Mouse (Mus musculus) midbrain, embryonic 16.5 days (tissue): ENCODE data around the gene Gimap7. TPM values are rescaled to one million over a fixed set of nuclear protein-coding genes. Genes with fewer than 3 reads are reported as not detected.
A peak's percentile ranks its signal among the peaks of the same experiment; 100 is the strongest.

Experiments
- ATAC-seq: fragments of 200-750 bp; cut with Nextera tagmentation; 2 replicates; pipeline ENCODE4 v1.8.0; 2017; ENCODE audit warnings: moderate TSS enrichment
- H3K27ac ChIP-seq: fragments of 300-500 bp; sonication (generic); 2 replicates; pipeline ENCODE4 v1.5.1; 2014; ENCODE audit warnings: mild to moderate bottlenecking, low read length, mixed read lengths
- H3K27me3 ChIP-seq: fragments of 300-500 bp; sonication (generic); 2 replicates; pipeline ENCODE4 v1.6.1; 2014; ENCODE audit warnings: low read depth, low read length, mixed read lengths; ENCODE audit not compliant: control insufficient read depth, insufficient read depth
- H3K36me3 ChIP-seq: fragments of 300-500 bp; sonication (generic); 2 replicates; pipeline ENCODE4 v1.6.1; 2014; ENCODE audit warnings: mild to moderate bottlenecking, low read length, moderate library complexity, mixed read lengths; ENCODE audit not compliant: control insufficient read depth, insufficient read depth
- H3K4me1 ChIP-seq: fragments of 300-500 bp; sonication (generic); 2 replicates; pipeline ENCODE4 v1.6.1; 2014; ENCODE audit warnings: mild to moderate bottlenecking, low read length, mixed read lengths; ENCODE audit not compliant: control insufficient read depth, insufficient read depth
- H3K4me2 ChIP-seq: fragments of 300-500 bp; sonication (generic); 2 replicates; pipeline ENCODE4 v1.6.1; 2014; ENCODE audit warnings: mild to moderate bottlenecking, low read length, mixed read lengths
- H3K4me3 ChIP-seq: fragments of 300-500 bp; sonication (generic); 2 replicates; pipeline ENCODE4 v1.5.1; 2014; ENCODE audit warnings: low read depth, mild to moderate bottlenecking, low read length, moderate library complexity, mixed read lengths
- H3K9ac ChIP-seq: fragments of 300-500 bp; sonication (generic); 2 replicates; pipeline ENCODE4 v1.6.1; 2014; ENCODE audit warnings: low read depth, low read length, mixed read lengths
- H3K9me3 ChIP-seq: fragments of 300-500 bp; sonication (generic); replicated peaks from 2 replicates; pipeline ENCODE4 v1.6.1; 2014; ENCODE audit warnings: mild to moderate bottlenecking, low read length, mixed read lengths; ENCODE audit not compliant: control insufficient read depth, poor library complexity, severe bottlenecking
- WGBS: fragments of 180-500 bp; shearing (Covaris S2); extraction: QIAGEN DNeasy Blood & Tissue Kit; methylation state at CpG from one replicate; pipeline ENCODE4 v1.1.7; 2014; 5-methylcytosine and 5-hydroxymethylcytosine counted together
- polyA plus RNA-seq: library from polyadenylated mRNA; unstranded; fragments of >200 nt; fragmentation: Nextera tagmentation; extraction: Ambion mirVana; gene quantifications from 2 replicates; pipeline ENCODE4 v1.2.1, GENCODE M21; 2015

The Gimap7 gene
- polyA plus RNA-seq = not detected in 2 replicates

DNA sequence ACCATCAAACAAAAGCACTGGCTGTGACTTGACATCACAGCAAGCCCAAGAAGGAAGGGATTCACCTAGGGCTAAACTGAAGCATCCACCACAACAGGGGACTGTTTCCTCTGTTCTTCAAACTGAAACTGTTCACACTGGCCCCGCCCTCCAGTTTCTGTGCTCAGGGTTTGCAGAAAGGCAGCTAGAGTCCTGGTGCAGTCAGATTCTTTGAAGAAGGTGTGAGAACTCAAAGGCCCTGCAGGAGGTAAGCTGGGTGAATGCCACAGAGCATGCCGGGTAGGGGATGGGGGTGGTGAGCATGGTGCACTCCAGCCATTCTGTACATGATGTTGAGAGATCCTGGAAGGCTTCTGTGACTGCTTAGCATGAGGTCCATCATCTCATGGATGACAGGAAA lies at the start of gene Gimap7, which contains the start of gene Gm28053:
TSS of gene Gimap7 (plus strand) at position 167 of the 400 bp plus-strand sequence.
TSS of gene Gm28053 (plus strand) at position 153 of the 400 bp plus-strand sequence.
- H3K9ac ChIP-seq = no peak within 1 kb of the TSS
- no peak within 1 kb of the TSS for H3K4me3 ChIP-seq
- H3K36me3 ChIP-seq = no peaks in the 10 kb centered on the region
- H3K27me3 ChIP-seq = no peaks in the 10 kb centered on the region
- no peaks in the 10 kb centered on the region for H3K4me1 ChIP-seq
- H3K9me3 ChIP-seq = no peaks in the 10 kb centered on the region
- WGBS = 54% methylated on average over 2 of the region's 2 CpGs
- no peak within 1 kb of the TSS for H3K27ac ChIP-seq
- ATAC-seq = no peak
- H3K4me2 ChIP-seq = no peak within 1 kb of the TSS

DNA sequence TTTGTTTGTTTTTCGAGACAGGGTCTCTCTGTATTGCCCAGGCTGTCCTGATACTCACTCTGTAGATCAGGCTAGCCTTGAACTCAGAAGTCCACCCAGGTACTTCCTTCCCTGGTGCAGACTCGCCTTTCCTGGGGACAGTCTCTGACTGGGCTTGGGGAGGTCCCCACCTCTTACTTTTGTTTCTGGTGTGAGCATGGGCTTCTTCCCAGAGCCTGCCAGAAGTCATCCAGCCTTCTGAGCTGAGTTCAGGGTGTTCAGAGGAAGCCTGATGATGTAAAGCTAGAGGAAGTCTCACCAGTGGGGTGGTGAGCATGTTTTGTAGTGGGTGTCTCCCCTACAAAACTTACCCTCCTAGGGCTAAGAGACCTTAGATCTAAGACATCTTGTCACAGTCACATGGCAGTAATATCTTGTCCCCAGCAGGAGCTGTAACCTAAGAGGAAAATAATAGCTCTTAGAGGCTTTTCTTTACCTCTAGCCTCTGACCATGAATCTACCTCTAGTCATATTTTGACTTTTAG lies 48.9 kb upstream of the Gimap7 start:
- no peaks in the 10 kb centered on the region for H3K4me1 ChIP-seq
- WGBS = 71% methylated on average over 2 of the region's 2 CpGs
- no peak overlapping the region for H3K4me3 ChIP-seq
- H3K27me3 ChIP-seq = no peaks in the 10 kb centered on the region
- H3K27ac ChIP-seq = no peak overlapping the region
- H3K9me3 ChIP-seq = no peaks in the 10 kb centered on the region
- no peak for ATAC-seq
- no peaks in the 10 kb centered on the region for H3K36me3 ChIP-seq
- no peak overlapping the region for H3K4me2 ChIP-seq
- H3K9ac ChIP-seq = no peak overlapping the region

GRCm38 (mm10) chr6:48674291-48675058 lies 43.9 kb upstream of the Gimap7 start:
- Histone ChIP-seq H3K9ac (no peak overlapping the region), H3K36me3 (no peaks in the 10 kb centered on the region), H3K4me3 (no peak overlapping the region), H3K27ac (no peak overlapping the region), H3K4me2 (no peak overlapping the region), H3K4me1 (peaks cover 5% of the 10 kb centered on the region), H3K27me3 (no peaks in the 10 kb centered on the region), H3K9me3 (no peaks in the 10 kb centered on the region)
- no peak for ATAC-seq
- 93% methylated on average over 9 of the region's 9 CpGs for WGBS

- Histone ChIP-seq H3K36me3 (no peaks in the 10 kb centered on the region), H3K4me1 (peaks cover 5% of the 10 kb centered on the region), H3K4me2 (peak overlapping the region; percentile 37), H3K4me3 (no peak overlapping the region), H3K9me3 (no peaks in the 10 kb centered on the region), H3K27ac (no peak overlapping the region), H3K27me3 (no peaks in the 10 kb centered on the region), H3K9ac (no peak overlapping the region)
- WGBS = 49% methylated on average over 10 of the region's 10 CpGs
- no peak for ATAC-seq
Measured at GRCm38 (mm10) chr6:48675400-48675930, 43.0 kb upstream of the Gimap7 start.

DNA sequence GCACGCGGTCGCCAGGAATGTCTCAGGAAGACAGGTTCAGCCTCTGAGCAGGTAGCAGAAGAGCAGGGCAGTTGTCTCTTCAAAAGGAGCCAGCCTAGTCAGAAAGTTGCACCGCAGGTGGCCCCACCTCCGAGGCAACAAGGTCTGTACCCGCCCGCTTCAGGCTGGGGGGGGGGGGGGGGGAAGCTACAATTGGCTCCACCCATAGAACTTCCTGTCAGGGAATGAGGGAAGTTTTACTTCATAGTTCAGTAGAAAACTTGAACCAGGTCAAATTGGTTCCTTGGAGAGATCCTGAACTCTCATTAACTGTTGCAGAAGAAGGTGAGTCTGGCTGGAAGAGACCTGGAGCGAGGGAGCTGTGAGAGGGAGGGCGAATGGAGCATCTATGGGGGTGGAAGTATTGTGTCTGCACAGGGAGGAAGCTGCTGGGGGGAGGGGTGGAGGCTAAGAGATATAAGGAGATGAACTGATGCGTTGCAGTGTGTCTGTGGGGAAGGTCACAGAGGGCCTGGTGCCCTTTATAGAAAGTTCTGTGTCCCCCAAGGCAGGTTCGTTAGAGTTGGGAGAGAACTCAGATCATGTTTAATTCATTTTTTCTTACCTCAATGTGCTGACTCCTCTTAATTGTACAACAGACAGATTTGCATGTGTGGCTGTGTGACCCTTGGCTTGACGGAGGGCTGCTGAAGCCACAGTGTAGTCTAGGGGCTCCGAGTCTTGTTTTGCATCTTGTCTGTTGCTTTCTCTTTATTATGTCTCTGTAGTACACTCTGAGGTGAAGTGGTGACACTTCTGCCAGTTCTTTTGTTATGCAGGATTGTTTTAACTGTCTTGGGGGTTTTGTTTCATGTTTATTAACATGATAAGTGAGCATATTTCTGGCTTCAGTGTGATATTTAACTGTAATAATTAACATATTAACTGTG lies 42.2 kb upstream of the Gimap7 start, which contains the start of gene Gimap9:
TSS of gene Gimap9 (plus strand) at position 199 of the 929 bp plus-strand sequence.
- no peak within 1 kb of the TSS for H3K4me3 ChIP-seq
- H3K27me3 ChIP-seq = no peaks in the 10 kb centered on the region
- peak within 1 kb of the TSS; percentile 37 for H3K4me2 ChIP-seq
- no peak within 1 kb of the TSS for H3K9ac ChIP-seq
- 24% methylated on average over 11 of the region's 13 CpGs for WGBS
- H3K36me3 ChIP-seq = no peaks in the 10 kb centered on the region
- no peaks in the 10 kb centered on the region for H3K9me3 ChIP-seq
- ATAC-seq = no peak
- peaks cover 5% of the 10 kb centered on the region for H3K4me1 ChIP-seq
- H3K27ac ChIP-seq = no peak within 1 kb of the TSS

DNA sequence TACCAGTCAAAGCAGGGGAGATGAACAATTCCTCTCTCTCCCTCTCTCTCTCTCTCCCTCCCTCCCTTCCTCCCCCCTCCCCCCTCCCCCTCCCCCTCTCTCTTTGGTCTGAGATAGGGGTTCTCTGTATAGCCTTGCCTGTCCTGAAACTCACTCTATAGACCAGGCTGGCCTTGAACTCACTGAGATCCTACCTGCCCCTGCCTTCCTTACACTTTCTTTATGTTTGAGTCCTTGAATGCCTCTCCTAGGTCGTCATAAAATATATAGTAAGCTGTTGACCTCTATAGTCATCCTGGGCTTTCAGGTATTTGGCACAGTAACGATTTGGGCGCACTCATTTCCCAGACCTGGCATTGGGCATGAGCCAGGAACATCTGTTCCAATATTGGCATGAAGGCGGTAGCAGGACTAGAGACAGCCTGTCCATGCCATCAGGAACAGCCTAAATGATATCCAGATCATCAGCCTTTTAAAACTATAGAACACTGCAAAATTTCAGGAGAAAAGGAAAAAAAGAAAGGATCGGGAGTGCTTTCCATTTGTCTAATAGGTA lies 41.5 kb upstream of the Gimap7 start:
- Histone ChIP-seq H3K36me3 (no peaks in the 10 kb centered on the region), H3K4me3 (no peak overlapping the region), H3K9ac (no peak overlapping the region), H3K4me1 (peaks cover 5% of the 10 kb centered on the region), H3K27me3 (no peaks in the 10 kb centered on the region), H3K4me2 (no peak overlapping the region), H3K27ac (no peak overlapping the region), H3K9me3 (no peaks in the 10 kb centered on the region)
- WGBS = 81% methylated on average over 5 of the region's 5 CpGs
- ATAC-seq = no peak

GRCm38 (mm10) chr6:48677492-48678345 lies 40.7 kb upstream of the Gimap7 start:
- Histone ChIP-seq H3K9ac (no peak overlapping the region), H3K27ac (no peak overlapping the region), H3K4me2 (no peak overlapping the region), H3K9me3 (no peaks in the 10 kb centered on the region), H3K36me3 (no peaks in the 10 kb centered on the region), H3K27me3 (no peaks in the 10 kb centered on the region), H3K4me3 (no peak overlapping the region), H3K4me1 (peaks cover 5% of the 10 kb centered on the region)
- 96% methylated on average over 17 of the region's 17 CpGs for WGBS
- no peak for ATAC-seq

DNA sequence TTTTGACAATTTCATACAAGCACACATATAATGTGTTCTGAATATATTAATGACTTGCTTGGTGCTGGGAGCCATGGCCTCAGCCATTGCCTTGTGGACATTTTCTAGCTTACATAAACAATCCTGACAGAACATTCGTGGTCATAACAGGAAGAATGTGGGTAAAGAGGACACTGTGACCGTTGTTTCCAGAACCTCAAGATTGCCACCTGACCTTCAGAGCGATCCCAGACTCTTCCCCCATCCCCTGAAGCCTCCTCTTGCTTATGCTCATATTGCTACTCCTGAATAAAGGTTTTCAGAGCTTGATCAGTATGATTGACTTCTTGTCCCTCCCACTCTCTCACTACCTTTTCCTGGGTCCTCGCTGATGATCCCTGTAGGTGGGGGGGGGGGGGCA lies 40.0 kb upstream of the Gimap7 start:
- Histone ChIP-seq H3K4me1 (peaks cover 5% of the 10 kb centered on the region), H3K4me2 (no peak overlapping the region), H3K27me3 (no peaks in the 10 kb centered on the region), H3K9ac (no peak overlapping the region), H3K4me3 (no peak overlapping the region), H3K9me3 (no peaks in the 10 kb centered on the region), H3K27ac (no peak overlapping the region), H3K36me3 (no peaks in the 10 kb centered on the region)
- ATAC-seq = no peak
- 92% methylated on average over 4 of the region's 4 CpGs for WGBS
